Mouse (Mus musculus): ENCODE data around the gene Mgat5.

GRCm38 (mm10) chr1:127307361-127307760 lies 102.5 kb downstream of the Mgat5 start:
- TF ChIP-seq MAFK (IDR thresholded peaks at IDR 0.05; ENCODE audit: insufficient read depth, low read depth, low read length) (no peak), ZNF384 (IDR thresholded peaks at IDR 0.05; ENCODE audit: low read depth, low read length) (no peak), ZC3H11A (IDR thresholded peaks at IDR 0.05; ENCODE audit: borderline replicate concordance, low read depth, low read length) (no peak)
